Mouse (Mus musculus) right cerebral cortex, postnatal 36 days (tissue): ENCODE results near the gene Spin1.
"Not testable (repeated sequence)": the region's sequence is repeated elsewhere in the genome, so short reads cannot be mapped to it uniquely, and the experiment has no call there.

Experiments
- DNase-seq, 2 experiments: peaks; one replicate each; pipeline ENCODE4 v3.0.0; 2022; ENCODE audit warnings: low spot score in 2 of 2, mixed read lengths in 1 of 2

Spin1 gene

DNA sequence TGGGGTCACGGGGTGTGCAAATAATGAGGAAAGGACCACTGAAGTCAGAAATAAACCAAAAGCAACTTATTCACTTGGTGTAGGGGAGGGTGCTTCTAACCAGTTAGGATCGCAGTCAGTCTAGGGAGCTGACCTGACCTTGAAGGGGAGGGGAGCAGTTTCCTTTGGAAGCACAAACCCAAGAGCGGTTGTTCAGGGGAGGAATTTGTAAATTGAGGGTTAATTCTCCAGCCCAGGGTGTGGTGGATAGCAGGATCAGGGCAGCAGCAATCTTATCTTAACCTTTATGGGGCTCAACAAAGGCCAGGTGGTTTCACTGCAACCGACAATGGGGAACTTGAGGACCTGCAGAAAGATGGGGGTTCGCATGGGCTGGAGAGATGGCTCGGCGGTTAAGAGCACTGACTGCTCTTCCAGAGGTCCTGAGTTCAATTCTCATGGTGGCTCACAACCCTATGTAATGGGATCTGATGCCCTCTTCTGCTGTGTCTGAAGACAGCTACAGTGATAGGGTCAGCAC is 5.4 kb upstream of the Spin1 start:
- no peak for DNase-seq

DNA sequence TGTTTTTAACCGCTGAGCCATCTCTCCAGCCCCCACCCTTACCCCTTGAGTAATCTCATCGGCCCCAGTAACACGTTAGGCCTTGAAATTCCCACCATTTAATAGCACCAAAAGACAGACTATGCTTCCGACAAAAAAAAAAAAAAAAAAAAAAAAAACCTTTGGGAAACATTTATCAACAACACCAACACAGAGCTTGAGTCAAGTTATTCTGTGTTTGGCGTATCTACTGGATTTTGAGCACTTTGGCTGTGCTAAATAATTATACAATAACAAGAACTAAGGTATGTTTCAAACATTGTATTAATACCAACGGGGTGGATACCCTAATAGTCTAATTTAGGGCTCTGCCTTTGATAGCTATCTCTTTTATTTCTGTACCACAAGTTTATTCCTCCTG is 4.0 kb upstream of the Spin1 start:
- no peak for DNase-seq

GRCm38 (mm10) chr13:51099560-51100232 is 984 bp upstream of the Spin1 start:
- DNase-seq, result no peak

GRCm38 (mm10) chr13:51101016-51101776 is 516 bp downstream of the Spin1 start:
- DNase-seq, result peak; percentile 27 to 29

GRCm38 (mm10) chr13:51101777-51102132 is 1.1 kb downstream of the Spin1 start:
- no peak for DNase-seq

DNA sequence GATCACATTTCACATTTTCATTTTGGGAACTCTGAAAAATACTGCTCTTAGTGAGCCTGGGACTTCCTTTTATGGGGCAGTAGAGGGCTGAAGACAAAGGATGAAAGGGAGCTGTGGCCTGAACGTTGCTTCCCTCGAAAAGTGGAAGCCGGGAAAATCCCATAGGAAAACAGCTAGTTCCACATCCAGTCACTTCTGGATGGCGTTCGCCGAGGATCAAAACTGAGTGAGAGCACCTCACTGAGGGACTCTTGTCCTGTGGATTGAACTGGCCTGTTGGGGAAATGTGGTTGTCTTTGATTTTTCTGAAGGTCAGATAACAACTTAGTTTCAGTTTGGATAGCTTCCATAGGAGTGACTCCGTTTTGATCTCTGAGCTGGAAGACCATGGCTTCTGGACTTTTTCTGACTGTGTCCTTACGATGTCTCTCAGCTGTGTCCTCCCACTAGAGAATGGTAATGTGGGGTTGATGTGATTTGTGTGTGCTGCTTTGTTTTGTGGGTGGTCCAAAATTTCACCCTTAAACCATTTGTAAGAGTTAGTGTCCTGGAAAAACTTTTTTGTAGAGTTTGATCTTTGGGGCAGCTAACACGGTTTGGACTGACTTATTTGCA is 2.5 kb downstream of the Spin1 start:
- DNase-seq, result no peak

DNA sequence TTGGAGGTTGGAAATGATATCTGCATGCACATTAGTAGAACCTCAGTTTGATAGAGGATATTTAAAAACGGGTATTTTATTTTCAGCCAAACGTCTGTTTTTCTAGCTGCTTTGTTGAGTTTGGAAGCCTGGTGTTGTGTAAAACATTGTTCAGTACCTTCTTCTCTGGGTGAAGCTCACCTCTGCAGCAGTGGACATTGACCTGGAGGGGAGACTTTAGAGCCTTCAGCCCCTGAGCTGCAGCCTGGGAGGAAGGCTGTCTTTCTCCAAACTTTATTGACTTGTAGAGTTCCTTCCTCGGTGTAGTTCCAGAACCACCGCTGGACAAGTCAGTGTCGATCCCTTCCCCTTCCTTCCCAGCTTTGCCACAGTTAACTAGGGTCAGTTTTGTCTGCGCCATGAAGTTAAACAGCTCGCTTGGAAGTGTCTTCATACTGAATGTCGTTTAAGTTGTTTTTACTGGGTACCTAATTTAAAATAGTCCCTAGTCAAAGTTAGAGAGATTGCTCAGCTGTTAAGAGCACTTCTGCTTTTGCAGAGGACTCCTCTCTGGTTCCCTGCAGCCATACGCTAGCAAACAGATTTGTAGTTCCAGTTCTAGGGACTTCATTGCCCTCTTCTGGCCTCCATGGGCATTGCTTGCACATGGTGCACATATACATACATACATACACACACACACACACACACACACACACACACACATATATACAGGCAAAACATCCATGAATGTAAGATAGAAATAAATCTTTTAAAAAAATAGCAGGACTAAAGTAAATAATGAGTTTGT is 3.4 kb downstream of the Spin1 start:
- no peak for DNase-seq

- no peak for DNase-seq
Measured at GRCm38 (mm10) chr13:51105861-51106655, 5.4 kb downstream of the Spin1 start.

DNA sequence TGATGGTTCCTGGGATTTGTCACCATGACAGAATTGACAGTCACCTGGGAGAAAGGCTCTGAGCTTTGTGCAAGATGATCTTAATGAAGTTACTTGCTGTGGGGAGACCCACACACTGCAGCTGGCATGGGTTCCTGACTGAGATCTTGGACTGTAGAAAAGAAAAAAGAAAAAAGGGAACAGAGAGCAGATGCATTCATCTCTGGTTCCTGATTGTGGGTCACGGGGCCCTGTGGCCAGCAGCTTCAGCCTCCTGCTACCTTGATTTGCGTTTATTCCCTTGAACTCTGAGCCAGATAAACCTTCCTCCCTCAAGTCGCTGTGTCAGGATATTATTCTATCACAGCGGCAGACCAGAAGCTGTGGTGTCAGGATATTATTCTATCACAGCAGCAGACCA is 6.1 kb downstream of the Spin1 start:
- no peak for DNase-seq

DNA sequence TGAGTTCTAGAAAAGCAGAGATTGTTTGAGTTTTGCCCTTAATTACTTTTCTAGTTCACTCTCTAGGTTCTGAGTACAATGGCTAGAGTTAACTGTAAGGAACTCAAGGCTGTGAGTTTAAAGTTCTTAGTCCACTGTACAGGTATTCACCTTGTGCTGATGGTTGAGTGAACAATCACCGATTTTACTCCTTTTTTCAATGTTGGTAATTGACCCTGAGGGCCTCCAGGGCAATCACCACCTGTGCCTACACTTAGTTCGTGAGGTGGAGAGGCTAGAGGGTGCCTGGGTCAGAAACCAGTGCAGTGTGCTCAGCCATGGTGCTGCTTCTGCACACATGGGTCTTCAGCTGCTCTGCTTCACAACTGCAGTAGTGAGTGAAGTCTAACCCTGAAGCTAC is 8.8 kb downstream of the Spin1 start:
- no peak for DNase-seq

DNA sequence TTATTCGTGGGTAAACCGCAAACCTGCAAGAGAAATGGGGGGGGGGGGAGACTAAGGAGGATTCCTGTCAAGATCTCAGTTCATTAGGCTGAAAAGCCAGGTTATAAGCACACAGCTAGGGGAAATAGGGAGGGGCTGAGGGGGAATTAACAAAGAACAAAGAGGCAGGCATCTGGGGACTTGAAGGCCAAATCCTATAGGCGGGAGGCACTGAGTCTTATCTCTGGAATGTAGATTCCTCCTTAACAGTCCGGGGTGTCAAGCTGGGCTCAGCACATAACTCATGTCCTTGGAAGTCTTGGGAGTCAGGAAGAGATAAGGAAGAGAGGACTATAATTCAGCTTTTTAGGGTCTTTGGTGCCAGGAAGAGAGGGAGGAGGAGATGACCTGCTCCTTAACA is 13.7 kb downstream of the Spin1 start:
- not testable (repeated sequence) for DNase-seq

DNA sequence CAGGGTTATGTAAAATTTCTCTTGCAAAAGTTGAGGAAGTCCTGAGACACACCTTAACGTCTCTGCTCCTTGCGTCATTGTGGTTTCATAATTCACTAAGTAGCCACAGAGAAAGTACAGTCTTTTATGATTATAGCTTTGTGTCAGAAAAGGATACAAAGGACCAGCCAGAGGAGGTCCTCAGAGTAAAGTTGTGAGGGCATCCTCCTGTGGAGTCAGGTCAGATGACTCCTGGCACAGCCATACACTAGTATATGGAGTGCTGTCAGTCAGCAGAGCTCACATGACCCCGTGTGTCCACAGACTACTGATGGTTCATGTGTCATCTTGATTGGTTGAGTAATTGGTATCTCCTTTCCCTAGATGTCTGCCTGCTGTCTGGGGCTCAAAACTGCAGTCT is 15.1 kb downstream of the Spin1 start:
- no peak for DNase-seq

DNA sequence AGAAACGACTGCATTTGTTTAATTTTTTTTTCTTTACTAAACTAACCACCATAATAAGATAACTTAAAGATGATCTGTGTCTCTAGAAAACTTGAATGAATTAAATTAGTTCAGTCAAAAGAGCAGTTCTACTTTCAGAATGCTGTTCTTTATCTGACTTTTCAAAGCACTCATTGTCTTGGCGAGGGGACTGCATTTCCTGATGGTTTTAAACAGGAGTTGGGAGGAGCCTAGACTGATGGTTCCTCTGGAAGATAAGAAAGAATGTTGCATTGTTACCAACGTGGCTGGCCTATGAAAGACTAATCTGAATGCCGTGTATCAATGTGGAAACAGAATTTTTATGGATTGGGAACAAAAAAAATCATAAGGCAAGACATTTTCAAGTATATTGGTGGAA is 20.1 kb downstream of the Spin1 start:
- no peak for DNase-seq

GRCm38 (mm10) chr13:51121966-51122365 is 21.3 kb downstream of the Spin1 start:
- no peak for DNase-seq

DNA sequence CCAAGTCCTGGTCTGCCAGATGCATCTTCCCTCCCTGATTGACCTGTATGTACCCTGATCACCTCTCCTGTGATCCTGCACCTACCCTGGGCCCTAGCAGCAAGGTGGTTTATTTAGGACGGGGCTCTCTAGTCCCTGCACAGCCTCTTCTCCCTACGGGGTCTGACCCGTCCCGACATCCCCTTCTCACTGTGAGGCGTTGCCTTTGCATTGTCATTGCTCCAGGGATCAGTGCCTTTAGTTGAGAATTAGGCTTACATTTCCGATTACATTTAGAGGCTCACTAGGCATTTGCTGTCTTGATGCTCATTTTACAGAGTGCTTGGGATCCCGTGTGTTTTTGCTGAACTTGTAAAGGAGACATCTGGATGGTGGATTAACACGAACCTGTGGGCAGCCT is 22.1 kb downstream of the Spin1 start:
- no peak for DNase-seq

DNA sequence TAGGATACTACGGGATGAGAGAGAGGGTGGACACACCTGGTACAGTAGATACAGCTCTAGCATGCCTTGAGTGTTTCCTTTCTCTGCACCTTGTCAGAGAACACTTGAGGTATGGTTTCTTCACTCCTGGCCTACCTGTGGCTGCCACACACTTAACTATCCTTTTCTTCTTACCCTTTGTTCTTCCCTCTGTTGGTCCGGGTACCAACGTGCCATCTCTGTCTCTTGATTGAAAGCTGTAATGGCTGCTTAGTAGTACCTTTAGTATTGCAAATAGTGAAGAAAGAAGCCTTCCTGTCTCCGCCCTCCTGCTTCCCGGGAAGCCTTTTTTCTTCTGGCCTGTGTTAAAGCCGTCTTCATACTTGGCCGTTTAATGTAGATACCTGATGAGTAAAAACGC is 24.7 kb downstream of the Spin1 start:
- no peak for DNase-seq

DNA sequence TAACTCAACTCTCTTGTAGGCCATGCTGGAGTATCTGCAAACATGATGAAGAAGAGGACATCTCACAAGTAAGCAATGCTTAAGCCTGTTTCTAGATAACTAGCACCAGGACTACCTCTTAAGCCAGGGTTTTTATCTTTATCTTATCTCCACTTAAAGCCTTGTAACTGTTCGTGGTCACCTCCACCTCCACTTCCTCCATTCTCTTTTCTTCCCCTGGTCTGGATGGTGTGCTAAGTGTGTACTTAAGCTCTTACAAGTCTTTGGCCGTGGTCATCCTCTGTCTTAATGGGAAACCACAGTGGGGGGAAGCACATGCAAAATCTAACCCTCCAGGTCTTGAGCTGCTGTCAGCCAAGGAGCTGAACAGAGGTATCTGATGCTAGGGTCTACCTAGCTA is 27.2 kb downstream of the Spin1 start:
- DNase-seq, result no peak

GRCm38 (mm10) chr13:51128417-51128816 is 27.7 kb downstream of the Spin1 start:
- DNase-seq, result no peak

DNA sequence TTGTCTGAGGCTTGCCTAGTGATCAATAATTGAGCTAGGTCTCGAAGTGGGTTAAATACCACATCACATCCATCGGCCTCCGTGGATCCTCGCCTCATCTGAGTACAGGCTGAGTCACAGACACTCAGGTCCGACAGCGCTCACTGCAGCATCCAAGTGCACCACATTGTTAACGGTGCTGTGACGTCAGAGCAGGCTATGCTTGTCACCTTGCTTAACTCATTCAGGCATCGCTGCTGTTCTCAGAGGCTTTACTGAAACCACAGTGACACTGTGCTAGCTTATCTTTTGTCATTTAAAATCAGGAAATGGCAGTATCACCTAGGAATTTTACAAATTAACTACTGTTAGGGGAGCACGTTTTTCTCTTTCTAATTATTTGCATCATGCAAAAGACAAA is 30.5 kb downstream of the Spin1 start:
- peak in 1 of 2 experiments; percentile 39 for DNase-seq

DNA sequence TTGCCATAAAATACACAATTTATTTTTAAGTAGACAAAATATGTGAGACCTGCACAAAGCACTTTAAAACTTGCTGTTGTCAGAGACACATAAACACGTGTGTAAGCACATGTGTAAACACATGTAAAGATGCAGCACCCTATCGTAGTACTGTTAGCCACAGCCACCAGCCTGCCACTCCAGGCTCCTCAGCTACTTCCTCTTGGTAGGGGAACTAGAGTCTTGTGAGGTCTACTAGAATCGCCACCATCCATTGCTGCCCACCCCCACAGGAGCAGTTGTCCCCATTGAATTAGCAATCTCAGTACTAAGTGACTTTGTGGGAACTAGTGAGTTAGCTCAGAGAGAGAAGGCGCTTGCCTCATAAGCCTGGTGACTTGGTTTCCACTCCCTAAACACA is 35.6 kb downstream of the Spin1 start:
- no peak for DNase-seq

DNA sequence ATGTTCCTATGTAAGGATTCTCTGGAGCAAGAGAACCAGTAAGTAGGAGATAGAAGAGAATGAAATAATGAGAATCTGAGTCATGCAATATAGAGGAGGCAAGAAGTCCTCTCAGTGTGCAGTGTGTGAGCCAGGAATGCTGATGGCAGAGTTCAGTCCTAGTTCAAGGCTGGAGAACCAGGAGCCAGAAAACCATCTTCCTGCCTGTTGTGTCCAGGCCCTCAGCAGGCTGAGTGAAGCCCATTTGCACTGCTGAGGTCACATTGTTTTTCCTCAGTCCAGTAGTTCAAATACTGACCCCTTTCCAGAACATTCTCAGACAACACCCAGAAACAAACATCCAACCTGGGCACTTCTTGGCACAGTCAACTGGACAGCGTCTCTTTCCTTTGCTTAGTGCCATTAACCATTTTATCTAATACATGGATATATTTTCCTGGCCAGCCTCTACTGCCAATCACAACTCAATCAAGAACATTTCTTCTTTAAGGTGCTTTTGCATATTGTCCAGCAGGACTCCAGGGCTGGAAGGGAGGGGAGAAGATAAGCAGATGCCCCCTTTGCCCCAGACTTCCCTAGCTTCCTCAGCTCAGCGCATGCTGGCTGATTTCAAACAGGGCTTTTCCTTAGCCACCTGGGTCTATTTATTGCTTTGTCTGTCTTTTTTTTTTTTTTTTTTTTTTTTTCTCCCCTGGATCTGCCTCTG is 36.5 kb downstream of the Spin1 start:
- DNase-seq, result no peak
